Mouse (Mus musculus) forebrain, embryonic 13.5 days (tissue): ENCODE data around the gene Cntfr. TPM values are rescaled to one million over a fixed set of nuclear protein-coding genes. Genes with fewer than 3 reads are reported as not detected.
"Not testable (repeated sequence)": the region's sequence is repeated elsewhere in the genome, so short reads cannot be mapped to it uniquely, and the experiment has no call there.

ENCODE experiments used
- ATAC-seq: fragments of 200-750 bp; cut with Nextera tagmentation; 2 replicates; pipeline ENCODE4 v1.8.0; 2017
- H3K27ac ChIP-seq: fragments of 300-500 bp; sonication (generic); 2 replicates; pipeline ENCODE4 v1.5.1; 2015; ENCODE audit warnings: inconsistent platforms, mild to moderate bottlenecking, moderate library complexity
- H3K27me3 ChIP-seq: fragments of 300-500 bp; sonication (generic); 2 replicates; pipeline ENCODE4 v1.6.1; 2015; ENCODE audit warnings: mild to moderate bottlenecking, inconsistent platforms
- H3K36me3 ChIP-seq: fragments of 300-500 bp; sonication (generic); 2 replicates; pipeline ENCODE4 v1.6.1; 2015; ENCODE audit warnings: mild to moderate bottlenecking, inconsistent platforms; ENCODE audit not compliant: poor library complexity, severe bottlenecking
- H3K4me1 ChIP-seq: fragments of 300-500 bp; sonication (generic); 2 replicates; pipeline ENCODE4 v1.6.1; 2015; ENCODE audit warnings: inconsistent platforms
- H3K4me2 ChIP-seq: fragments of 300-500 bp; sonication (generic); 2 replicates; pipeline ENCODE4 v1.6.1; 2015; ENCODE audit warnings: inconsistent platforms, mild to moderate bottlenecking, moderate library complexity
- H3K4me3 ChIP-seq: fragments of 300-500 bp; sonication (generic); 2 replicates; pipeline ENCODE4 v1.5.1; 2015; ENCODE audit warnings: mild to moderate bottlenecking, inconsistent platforms
- H3K9ac ChIP-seq: fragments of 300-500 bp; sonication (generic); 2 replicates; pipeline ENCODE4 v1.6.1; 2015; ENCODE audit warnings: mild to moderate bottlenecking, inconsistent platforms
- H3K9me3 ChIP-seq: fragments of 300-500 bp; sonication (generic); replicated peaks from 2 replicates; pipeline ENCODE4 v1.6.1; 2016; ENCODE audit warnings: inconsistent platforms
- WGBS: fragments of 180-500 bp; shearing (Covaris S2); methylation state at CpG from one replicate; pipeline ENCODE4 v1.1.7; 2015; 5-methylcytosine and 5-hydroxymethylcytosine counted together
- polyA plus RNA-seq: library from polyadenylated mRNA; unstranded; fragments of >200 nt; fragmentation: Nextera tagmentation; extraction: Ambion mirVana; gene quantifications from 2 replicates; pipeline ENCODE4 v1.2.1, GENCODE M21; 2015

The Cntfr gene
- polyA plus RNA-seq, 1 experiment from 2014 or later, result 21.1 TPM

DNA sequence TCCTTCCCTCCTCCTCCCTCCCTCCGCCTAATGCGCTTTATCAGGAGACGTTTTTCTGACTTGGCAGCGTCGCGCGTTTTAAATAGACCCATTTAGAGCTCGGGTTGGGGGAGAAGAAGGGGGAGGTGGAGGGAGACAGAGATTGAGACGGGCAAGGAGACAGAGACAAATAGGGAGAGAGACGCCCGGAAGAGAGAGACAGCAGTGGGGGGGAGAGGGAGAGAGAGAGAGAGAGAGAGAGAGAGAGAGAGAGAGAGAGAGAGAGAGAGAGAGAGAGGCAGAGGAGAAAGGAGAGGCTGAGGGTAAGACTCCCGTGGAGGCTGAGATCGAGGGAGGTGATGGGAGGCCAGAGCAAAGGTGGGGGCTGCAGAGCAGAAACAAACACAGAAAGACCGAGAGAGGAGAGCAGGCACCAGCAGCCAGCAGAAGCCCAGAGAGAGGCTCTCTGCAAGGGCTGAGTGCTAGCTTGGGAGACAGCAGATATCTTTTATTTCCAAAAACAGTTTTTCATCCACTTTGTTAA, 11.9 kb downstream of the Cntfr start:
- not testable (repeated sequence) for H3K36me3 ChIP-seq, H3K9ac ChIP-seq, H3K9me3 ChIP-seq, H3K27me3 ChIP-seq, H3K4me3 ChIP-seq
- peak overlapping the region; percentile 93 for H3K27ac ChIP-seq
- ATAC-seq, result peak; percentile 5; the same call in 1 of the 2 replicates
- WGBS, result 0% methylated on average over 12 of the region's 14 CpGs
- H3K4me2 ChIP-seq, result peak overlapping the region; percentile 43; the same call in 1 of the 2 replicates
- H3K4me1 ChIP-seq, result peaks cover 68% of the 10 kb centered on the region

DNA sequence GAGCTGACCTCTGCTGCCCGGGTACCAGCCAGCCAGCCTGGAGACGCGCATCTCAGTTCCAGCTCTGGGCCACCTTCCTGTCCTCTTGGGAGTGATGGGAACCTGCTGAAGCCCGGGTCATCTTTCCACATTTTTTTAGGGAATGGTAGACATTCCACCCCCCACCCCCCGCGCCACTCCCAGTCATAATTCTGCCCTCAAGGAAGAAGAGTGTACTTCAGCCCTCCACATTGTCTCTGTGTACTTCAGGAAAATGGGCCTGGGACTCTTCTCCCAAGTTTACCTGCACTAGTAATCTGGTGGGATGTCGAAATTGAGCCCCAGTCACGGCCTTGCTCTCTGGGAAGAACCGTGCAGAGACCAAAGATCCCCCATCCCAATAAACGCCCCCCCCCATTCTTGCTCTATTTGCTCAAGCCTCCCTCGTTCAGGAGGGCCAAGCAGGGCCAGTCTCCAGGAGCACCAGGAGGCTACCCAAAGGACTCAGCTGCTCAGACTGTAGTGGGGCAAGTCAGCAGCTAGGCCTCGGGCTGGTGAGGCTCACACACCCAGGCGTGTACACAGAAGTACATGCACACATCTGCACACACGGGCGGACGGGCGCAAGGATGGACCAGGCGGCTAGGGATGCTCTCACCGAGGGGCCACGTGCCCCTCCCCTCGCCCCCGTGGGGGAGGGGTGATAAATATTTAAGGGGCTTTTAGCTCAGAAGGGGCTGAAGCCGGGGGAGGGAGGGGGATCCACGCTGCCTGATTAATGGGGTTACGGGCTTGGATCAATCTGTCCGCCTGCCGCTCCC, 12.6 kb downstream of the Cntfr start:
- H3K27me3 ChIP-seq, H3K9ac ChIP-seq, H3K36me3 ChIP-seq, H3K9me3 ChIP-seq: not testable (repeated sequence)
- H3K4me3 ChIP-seq, result peak overlapping the region; percentile 12; the same call in 1 of the 2 replicates
- WGBS, result 3% methylated on average over 23 of the region's 27 CpGs
- peak; percentile 39 for ATAC-seq
- H3K27ac ChIP-seq, result peak overlapping the region; percentile 93
- H3K4me2 ChIP-seq, result peak overlapping the region; percentile 43
- peaks cover 75% of the 10 kb centered on the region for H3K4me1 ChIP-seq

DNA sequence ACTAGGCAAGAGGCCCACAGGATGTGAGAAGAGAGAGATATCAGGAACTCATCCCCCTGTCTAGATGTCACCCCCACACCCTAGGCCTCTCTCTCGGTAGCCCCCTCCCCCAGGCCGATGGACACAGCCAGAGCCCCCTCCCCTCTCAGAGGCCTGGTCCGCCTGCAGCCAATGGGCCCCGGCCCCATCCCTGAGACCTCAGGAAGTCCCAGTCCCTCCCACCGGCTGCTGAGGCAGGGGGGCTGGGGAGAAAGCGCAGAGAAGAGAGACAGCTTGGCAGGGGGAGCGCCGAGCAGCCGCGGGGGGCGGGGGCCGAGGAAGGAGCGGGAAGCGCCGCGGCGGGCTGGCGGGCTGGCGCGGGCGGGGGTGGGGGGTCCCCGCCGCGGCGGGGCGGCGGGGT, 13.6 kb downstream of the Cntfr start:
- 0% methylated on average over 1 of the region's 27 CpGs for WGBS
- Histone ChIP-seq H3K4me2 (peak overlapping the region; percentile 48), H3K4me1 (peaks cover 75% of the 10 kb centered on the region), H3K27ac (peak overlapping the region; percentile 85)
- peak; percentile 57 for ATAC-seq
- not testable (repeated sequence) for H3K9ac ChIP-seq, H3K36me3 ChIP-seq, H3K27me3 ChIP-seq, H3K9me3 ChIP-seq, H3K4me3 ChIP-seq

DNA sequence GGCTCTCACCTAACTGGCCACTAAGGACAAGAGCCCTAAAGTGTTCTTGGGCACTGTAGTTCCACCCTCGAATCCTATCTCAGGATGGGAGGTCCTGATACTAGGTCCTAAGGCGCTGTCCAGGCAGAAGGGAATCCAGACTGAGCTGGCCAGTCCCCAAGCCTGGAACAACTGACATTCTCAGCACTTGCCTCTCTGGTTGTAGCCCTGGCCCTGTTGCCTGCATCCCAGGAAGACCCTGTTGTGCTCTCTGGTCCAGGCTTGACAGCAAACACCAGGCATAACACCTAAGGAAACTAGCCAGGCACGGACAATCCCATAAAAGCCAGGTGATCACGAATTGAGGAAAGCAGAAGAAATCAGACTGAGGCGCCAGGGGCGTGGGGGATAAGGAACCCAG, 14.1 kb downstream of the Cntfr start:
- Histone ChIP-seq H3K27ac (peak overlapping the region; percentile 85), H3K9me3 (no peaks in the 10 kb centered on the region), H3K4me2 (peak overlapping the region; percentile 48), H3K9ac (peak overlapping the region; percentile 41), H3K4me1 (peaks cover 77% of the 10 kb centered on the region), H3K36me3 (0 out of 2 replicates have a peak, but pooled peaks cover 8% of the 10 kb centered on the region), H3K4me3 (0 out of 2 replicates have a peak overlapping the region, but pooled peaks have one; percentile 4), H3K27me3 (no peaks in the 10 kb centered on the region)
- WGBS, result 27% methylated on average over 6 of the region's 6 CpGs
- no peak for ATAC-seq

DNA sequence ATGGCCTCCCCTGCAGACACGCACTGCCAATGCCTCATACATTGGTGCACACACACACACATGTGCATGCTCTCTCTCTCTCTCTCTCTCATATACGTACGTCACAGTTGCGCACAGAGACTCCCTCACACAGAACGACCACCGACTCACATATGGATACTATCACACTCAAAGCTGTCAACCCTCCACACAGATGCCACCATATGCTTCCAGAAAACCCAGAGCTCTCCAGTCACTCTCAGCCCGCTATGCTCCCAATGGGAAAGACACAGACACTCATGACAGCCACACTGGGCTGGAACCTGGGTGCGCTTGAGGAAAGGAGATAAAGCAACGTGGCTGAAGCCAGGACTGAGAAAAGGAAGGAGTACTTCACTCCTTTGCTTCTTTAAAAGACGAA, 14.9 kb downstream of the Cntfr start:
- H3K9me3 ChIP-seq, result no peaks in the 10 kb centered on the region
- 0 out of 2 replicates have a peak, but pooled peaks cover 8% of the 10 kb centered on the region for H3K36me3 ChIP-seq
- ATAC-seq, result peak; percentile 20
- no peak overlapping the region for H3K9ac ChIP-seq
- H3K27me3 ChIP-seq, result no peaks in the 10 kb centered on the region
- H3K4me3 ChIP-seq, result no peak overlapping the region
- peaks cover 77% of the 10 kb centered on the region for H3K4me1 ChIP-seq
- WGBS, result 69% methylated on average over 10 of the region's 10 CpGs
- peak overlapping the region; percentile 85 for H3K27ac ChIP-seq
- H3K4me2 ChIP-seq, result peak overlapping the region; percentile 48; the same call in 1 of the 2 replicates

DNA sequence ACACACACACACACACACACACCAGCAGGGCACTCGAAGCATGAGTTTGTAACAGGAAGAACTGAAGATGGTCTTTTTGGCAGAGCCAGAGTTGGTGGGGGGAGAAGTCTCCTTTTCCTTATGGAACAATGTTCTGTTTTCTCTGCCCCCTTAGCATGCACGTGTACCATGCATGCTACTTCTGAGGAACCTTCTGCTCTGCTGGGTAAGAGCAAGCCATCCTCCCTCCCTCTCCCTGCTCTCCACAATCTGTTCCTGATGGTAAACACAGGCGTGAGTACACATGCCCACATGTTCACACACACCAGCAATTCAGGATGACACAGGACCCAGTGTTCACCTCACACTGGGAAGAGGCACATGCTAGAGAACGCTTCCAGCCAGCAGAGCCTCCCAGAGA, 15.7 kb downstream of the Cntfr start:
- WGBS, result 47% methylated on average over 4 of the region's 4 CpGs
- H3K27ac ChIP-seq, result 0 out of 2 replicates have a peak overlapping the region, but pooled peaks have one; percentile 6

DNA sequence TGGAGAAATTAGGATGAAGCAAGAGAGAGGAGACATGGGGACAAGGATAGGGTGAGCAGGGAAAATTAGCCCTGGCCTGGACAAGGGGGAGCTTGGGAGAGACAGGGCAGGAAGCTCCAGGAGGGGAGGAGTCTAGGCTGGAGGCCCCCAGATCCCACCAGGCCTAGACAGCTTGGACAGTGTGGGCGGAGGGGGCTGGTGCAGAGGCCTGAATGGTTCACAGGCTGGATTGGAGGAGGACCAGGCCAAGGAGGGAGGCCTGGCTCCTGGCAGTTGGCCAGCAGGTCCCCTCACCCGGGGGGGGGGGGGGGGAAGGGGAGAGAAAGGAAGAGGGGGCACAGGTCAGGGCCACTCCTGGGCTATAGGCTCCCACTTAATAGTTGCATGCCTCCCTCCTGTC, 17.6 kb downstream of the Cntfr start:
- Histone ChIP-seq H3K36me3 (peaks cover 14% of the 10 kb centered on the region; the same call in 1 of the 2 replicates), H3K9ac (peak overlapping the region; percentile 37), H3K9me3 (no peaks in the 10 kb centered on the region), H3K4me2 (peak overlapping the region; percentile 5; the same call in 1 of the 2 replicates), H3K27me3 (no peaks in the 10 kb centered on the region), H3K4me3 (no peak overlapping the region), H3K27ac (peak overlapping the region; percentile 80), H3K4me1 (peaks cover 89% of the 10 kb centered on the region)
- ATAC-seq, result no peak
- WGBS, result 6% methylated on average over 2 of the region's 2 CpGs

More for the DNA sequence above, 15.7 kb downstream of the Cntfr start:
- H3K9ac ChIP-seq, result no peak overlapping the region
- H3K27me3 ChIP-seq, result no peaks in the 10 kb centered on the region
- H3K4me3 ChIP-seq, result no peak overlapping the region
- ATAC-seq, result no peak
- 0 out of 2 replicates have a peak, but pooled peaks cover 8% of the 10 kb centered on the region for H3K36me3 ChIP-seq
- H3K4me2 ChIP-seq, result no peak overlapping the region
- H3K9me3 ChIP-seq, result no peaks in the 10 kb centered on the region
- peaks cover 77% of the 10 kb centered on the region for H3K4me1 ChIP-seq

DNA sequence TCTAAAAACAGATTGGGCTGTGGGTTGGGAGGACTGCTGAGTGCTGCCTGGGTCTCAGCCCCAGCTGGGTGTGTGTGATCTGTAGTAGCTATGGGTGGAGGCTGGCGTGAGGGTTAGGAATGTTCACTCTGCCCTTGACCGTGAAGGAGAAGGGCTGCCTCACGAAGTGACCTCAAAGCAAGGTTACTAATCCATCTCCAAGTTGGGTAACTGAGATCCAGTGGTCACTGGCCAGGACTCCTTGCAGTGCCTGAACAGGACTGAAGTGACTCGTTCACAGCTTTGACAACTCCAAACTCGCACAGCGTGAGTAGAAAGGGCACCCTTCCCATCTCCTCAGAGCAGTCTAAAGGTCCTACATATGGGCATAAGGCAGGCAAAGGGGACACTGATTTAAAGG, 18.0 kb downstream of the Cntfr start:
- Histone ChIP-seq H3K27me3 (no peaks in the 10 kb centered on the region), H3K4me3 (no peak overlapping the region), H3K4me2 (no peak overlapping the region), H3K36me3 (peaks cover 14% of the 10 kb centered on the region; the same call in 1 of the 2 replicates), H3K27ac (peak overlapping the region; percentile 80), H3K9me3 (no peaks in the 10 kb centered on the region), H3K9ac (peak overlapping the region; percentile 37), H3K4me1 (peaks cover 89% of the 10 kb centered on the region)
- no peak for ATAC-seq
- WGBS, result 69% methylated on average over 6 of the region's 6 CpGs

DNA sequence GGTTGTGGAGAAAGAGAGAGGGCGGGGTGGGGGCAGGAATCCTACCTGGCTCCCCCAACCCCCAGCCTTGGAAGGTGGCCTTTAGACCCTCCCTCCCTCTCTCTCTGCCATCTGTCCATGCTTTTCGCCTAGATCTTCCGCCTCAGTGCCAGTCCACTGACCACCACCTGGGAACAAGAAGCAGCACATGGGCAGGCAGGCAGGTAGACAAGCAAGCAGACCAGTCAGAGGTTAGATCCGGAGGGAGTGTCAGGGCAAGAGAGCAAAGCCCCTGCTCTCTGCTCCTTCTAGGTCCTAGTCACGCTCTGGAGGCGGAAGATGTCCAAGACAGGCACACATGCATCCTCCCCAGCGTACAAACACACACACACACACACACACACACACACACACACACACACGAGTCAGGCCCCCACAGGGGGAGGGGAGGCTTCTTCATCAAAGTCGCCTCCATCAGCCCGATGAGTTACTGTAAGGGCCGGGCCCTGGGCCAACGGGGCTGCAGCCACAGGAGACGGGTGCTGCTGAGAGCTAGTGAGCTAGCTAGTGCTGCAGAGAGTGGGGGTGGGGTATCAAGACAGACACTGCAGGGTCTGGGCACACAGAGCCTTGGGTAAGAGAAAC, 19.8 kb downstream of the Cntfr start:
- Histone ChIP-seq H3K27me3 (no peaks in the 10 kb centered on the region), H3K36me3 (peaks cover 14% of the 10 kb centered on the region; the same call in 1 of the 2 replicates), H3K27ac (peak overlapping the region; percentile 76), H3K4me1 (peaks cover 97% of the 10 kb centered on the region), H3K4me2 (peak overlapping the region; percentile 35), H3K9ac (peak overlapping the region; percentile 53), H3K9me3 (no peaks in the 10 kb centered on the region), H3K4me3 (no peak overlapping the region)
- WGBS, result 36% methylated on average over 13 of the region's 13 CpGs
- ATAC-seq, result peak; percentile 65

DNA sequence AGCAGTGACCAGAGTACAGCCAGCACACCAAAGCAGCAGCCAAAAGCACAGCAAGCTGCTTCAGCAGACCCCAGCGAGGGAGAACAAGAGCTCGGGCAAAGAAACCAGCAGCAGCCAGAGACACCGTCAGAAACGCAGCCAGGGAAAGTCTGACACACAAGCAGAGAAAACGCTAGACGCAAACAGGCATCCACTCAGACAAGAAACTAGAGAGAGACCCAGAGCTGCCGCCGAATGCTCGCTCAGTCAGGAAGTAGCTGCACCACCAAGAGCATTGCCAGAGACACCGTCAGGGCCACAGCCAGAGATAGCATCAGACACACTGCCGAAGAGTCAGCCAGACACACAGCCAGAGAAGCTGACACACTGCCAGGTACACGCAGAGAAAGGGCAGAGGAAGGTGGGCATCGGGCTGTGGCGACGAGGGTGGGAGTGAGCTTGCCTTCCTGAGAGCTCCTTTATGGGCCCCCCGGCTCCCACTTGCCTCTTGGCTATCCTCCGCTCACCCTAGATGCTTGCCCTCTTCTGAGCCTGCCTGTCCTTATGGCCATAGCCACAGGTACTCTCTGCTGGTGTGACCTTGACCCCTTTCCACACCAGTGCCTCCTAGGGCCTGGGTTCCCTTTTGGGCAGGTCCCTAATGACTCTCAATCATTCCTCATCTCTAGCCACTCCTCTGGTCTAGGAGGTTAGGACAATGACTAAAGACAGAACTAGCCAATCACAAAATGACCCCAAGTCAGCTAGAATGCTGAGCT, 20.5 kb downstream of the Cntfr start:
- 49% methylated on average over 17 of the region's 17 CpGs for WGBS
- H3K4me1 ChIP-seq, result peaks cover 99% of the 10 kb centered on the region
- ATAC-seq, result no peak
- H3K27me3 ChIP-seq, result no peaks in the 10 kb centered on the region
- peak overlapping the region; percentile 53 for H3K9ac ChIP-seq
- H3K36me3 ChIP-seq, result peaks cover 14% of the 10 kb centered on the region; the same call in 1 of the 2 replicates
- H3K4me3 ChIP-seq, result no peak overlapping the region
- H3K9me3 ChIP-seq, result no peaks in the 10 kb centered on the region
- peak overlapping the region; percentile 76 for H3K27ac ChIP-seq
- peak overlapping the region; percentile 35 for H3K4me2 ChIP-seq

DNA sequence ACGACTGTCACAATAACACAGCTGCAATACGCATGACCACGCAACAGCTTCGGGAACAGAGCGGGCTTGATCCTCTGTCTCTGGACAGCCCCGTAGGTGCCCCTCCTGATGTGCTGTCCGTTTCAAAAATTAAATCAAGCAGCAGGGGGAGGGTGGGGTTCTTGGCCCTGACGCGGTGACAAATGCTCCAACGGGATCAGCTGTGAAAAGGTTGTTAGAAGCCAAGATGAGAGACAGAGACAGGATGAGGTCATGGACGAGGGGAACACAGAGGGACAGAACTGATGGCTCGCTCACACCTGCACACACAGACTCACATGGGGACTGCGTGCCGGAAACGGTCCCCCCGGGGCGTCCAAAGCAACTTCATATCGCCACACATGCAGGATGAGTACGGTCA, 23.7 kb downstream of the Cntfr start:
- H3K4me3 ChIP-seq, result no peak overlapping the region
- peaks cover 29% of the 10 kb centered on the region for H3K36me3 ChIP-seq
- peak overlapping the region; percentile 52; the same call in 1 of the 2 replicates for H3K9ac ChIP-seq
- H3K4me2 ChIP-seq, result no peak overlapping the region
- WGBS, result 32% methylated on average over 19 of the region's 19 CpGs
- H3K27ac ChIP-seq, result peak overlapping the region; percentile 91
- ATAC-seq, result no peak
- no peaks in the 10 kb centered on the region for H3K27me3 ChIP-seq
- H3K4me1 ChIP-seq, result peaks cover 80% of the 10 kb centered on the region
- H3K9me3 ChIP-seq, result no peaks in the 10 kb centered on the region
